Mouse (Mus musculus): ENCODE results near the gene Mmp8.

DNA sequence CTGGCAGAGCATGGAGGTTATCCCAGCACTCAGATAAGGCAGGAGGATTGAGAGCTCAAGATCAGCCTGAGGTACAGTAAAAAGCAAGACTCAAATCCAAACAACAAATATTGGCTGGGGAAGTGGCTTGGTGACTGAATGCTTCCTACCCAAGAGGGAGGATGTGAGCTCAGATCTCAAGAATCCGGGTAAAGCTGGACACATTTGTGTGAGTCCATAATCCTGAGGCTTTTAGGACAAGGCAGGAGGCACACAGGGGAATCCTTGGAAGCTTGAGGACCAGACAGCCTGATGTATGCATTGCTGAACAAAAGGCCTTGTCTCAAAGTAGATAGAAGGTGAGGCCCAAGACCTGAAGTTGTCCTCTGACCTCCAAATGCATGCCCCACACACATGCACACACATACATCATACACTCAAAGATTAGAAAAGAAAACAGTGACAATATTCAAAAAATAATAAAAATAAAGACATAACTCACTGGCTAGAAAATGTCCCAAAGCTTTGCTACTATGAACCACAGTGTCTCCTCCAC is 13.3 kb upstream of the Mmp8 start:
- no peak for TF ChIP-seq POLR2A (IDR thresholded peaks at IDR 0.05; ENCODE audit: low read depth, low read length)
- TF ChIP-seq CTCF (conservative IDR thresholded peaks at IDR 0.05; ENCODE audit: insufficient read depth, insufficient read length, low read depth, low read length) = no peak
